Mouse (Mus musculus): Measurements from ENCODE around the gene Fmc1.
"Not testable (repeated sequence)": the region's sequence is repeated elsewhere in the genome, so short reads cannot be mapped to it uniquely, and the experiment has no call there.

Gene Fmc1

DNA sequence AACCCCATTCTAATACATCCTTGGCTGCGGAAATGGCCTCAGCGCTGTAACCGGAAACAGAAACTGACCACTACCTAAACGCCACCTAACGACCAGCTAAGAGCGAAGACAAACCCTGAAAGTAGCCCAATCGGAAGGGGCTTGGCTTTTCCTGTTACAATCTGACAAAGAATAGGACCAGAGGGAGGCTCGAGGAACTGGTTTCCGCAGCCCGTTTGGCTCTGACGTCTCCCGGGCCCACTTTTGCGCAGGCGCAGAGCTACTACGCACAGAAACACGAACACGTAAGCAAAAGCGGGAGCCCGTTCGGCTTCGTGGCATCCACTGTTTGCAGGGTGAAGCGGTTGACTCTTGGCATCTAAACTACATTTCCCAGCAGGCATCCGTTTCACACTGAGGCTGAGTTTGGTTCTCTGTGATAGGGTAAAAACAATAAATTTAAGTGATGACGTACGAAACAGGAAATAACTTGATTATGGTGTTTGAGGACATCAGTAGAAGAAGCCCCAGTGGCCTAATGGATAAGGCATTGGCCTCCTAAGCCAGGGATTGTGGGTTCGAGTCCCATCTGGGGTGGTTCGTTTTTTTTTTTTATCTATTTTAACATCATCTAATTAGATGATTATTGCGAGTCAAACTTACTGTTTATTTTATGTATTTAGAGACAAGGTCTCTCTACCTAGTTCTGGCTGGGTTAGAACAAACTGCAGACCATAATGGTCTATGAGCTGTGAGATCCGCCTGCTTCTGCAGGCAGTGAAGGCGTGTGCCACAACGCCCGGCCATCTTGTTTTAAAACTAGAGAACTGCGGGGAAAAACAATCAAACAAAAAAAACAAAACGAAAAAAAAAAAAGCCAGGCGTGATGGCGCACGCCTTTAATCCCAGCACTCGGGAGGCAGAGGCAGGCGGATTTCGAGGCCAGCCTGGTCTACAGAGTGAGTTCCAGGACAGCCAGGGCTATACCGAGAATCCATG, at the start of gene Fmc1:
Gene Fmc1, plus strand, starts transcription at position 75 of the 978 bp plus-strand sequence.
- peak; percentile 96 for DNase-seq (ENCODE audit: low read depth, low spot score)

DNA sequence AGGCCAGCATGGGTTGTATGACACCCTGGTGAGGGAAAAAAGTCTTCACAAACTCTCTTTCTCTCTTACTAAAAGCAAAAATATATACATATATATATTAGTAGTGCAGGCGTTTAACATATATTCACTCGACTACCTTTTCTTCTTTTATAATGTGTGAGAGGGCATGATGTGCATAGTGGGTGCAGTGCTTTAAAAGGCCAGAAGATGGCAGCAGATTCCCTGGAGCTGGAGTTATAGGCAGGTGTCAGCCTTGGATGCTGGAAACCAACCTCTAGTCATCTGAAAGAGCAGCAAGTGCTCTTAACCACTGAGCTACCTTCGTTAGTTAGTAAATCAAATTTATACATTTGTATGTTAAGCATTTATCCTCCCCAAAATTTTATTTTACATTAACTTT, 40.8 kb upstream of the Fmc1 start:
- DNase-seq (ENCODE audit: low read depth, low spot score), result peak; percentile 22

DNA sequence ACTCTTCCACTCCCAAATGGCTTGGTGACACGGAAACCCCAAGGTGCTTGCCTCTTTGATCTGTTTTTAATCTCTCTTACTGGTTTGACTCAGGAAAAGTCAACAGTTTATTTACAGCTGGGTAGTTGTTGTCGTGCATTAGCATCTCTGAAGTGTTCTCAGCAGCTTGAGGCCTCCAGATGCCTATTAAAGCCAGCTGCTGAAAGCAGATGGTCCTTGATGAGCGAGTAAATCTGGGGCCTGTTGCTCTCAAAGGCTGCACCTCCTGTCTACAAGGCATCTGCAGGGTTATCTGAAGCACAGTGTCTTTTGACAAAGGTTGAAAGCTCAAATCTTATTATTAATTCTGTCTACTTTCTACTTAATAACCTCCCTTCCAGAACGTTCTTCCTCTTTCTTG, 37.7 kb upstream of the Fmc1 start:
- no peak for DNase-seq (ENCODE audit: low read depth, low spot score)

DNA sequence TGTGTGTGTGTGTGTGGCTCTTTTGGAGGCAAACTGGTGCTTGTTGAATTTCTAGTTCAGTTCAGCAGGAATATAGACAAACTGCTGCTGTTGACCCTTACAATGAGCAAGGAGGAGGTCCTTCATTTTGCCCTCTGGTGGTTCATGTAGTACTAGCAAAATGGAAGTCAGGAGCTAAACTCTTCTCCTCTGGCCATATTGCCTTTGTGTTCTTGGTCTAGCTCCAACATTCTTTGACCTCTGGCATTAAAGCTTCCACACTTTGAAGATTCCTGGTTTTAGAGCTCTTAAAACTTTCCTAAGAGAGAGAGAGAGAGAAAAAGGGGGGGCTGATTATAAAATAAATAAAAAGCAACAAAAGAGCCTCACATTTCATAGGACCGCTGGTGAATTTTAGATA, 21.2 kb upstream of the Fmc1 start:
- no peak for DNase-seq (ENCODE audit: low read depth, low spot score)

DNA sequence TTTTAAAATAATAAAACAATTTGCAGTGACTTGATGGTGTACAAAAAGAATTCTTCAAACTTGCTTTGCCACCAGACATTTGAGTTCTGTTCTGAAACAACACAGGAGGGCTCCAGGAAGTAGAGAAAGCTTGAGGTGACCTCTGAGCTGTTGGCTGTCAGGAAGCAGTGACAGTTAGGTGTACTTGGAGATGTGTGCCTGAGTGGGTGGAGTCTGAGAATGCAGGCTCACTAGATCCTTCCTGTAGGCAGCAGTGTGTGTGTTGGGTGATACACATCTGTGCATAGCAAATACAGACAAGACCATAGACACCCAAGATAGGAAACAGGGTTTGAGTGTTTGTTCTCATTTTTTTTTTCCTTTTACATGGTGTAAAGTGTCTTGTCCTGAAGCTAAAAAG, 20.5 kb upstream of the Fmc1 start:
- DNase-seq (ENCODE audit: low read depth, low spot score), result no peak

DNA sequence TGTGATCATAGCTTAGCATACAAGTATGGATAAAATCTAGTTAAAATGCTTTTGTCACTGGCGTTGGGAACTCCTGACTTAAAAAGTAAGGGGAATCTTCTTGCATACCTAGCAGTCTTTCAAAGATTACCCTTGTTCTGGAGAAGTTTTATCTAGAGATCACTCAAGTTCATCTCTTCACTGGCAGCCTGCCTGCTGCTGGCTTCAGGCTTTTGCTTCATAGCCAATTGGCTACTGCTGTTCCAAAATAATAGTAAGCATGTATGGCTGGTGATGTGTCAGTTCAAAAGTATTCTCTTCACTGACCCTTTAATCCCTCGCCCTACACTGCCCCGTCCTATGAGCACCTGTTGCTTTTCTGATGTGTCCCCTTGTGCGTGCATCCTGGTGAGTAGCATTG, 18.1 kb upstream of the Fmc1 start:
- no peak for DNase-seq (ENCODE audit: low read depth, low spot score)

DNA sequence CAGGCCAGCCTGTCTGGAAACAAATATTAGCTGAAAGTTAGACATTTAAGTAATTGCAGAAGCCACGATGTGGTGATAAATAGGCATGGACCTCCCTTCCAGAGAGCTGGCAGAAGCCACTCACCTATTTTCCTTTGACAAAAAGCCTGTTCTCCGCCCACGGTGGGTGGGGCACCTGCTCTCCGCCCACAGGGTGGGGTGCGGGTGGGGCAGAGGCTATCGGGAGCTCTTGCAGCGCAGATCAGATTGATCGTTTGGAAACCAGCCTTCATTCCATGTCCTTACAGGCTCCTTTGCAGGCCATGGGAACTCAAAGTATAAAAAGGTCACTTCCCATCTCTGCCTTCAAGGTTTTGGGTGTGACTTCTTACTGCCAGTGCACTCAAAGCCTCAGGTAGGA, 9.5 kb upstream of the Fmc1 start:
- no peak for DNase-seq (ENCODE audit: low read depth, low spot score)

DNA sequence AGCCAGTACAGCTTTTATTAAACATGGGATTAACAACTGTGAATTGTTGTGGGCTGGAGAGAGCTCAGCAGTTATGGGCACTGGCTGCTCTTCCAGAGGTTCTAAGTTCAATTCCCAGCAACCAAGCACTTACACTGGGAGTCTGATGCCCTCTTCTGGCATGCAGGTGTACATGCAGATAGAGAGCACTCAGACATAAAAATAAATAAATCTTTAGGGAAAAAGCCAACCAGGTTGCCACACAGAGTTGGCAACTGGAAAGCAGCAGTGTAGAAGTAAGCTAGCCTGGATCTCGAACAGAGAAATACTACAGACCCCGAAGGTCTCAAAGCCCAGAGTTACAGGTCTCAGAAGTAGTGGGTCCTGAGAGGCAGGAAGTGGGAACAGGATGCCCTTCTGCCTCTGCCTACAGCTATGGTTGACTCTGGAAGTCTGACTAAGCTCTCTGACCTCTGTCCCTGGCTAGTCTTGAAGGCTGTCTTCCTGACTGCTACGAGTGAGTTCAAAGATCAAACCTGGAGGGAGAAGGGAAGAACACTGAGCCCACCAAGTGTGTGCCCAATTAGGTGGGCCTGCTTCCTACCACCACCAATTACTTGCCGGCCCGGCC, 2.0 kb upstream of the Fmc1 start:
- no peak for DNase-seq (ENCODE audit: low read depth, low spot score)

DNA sequence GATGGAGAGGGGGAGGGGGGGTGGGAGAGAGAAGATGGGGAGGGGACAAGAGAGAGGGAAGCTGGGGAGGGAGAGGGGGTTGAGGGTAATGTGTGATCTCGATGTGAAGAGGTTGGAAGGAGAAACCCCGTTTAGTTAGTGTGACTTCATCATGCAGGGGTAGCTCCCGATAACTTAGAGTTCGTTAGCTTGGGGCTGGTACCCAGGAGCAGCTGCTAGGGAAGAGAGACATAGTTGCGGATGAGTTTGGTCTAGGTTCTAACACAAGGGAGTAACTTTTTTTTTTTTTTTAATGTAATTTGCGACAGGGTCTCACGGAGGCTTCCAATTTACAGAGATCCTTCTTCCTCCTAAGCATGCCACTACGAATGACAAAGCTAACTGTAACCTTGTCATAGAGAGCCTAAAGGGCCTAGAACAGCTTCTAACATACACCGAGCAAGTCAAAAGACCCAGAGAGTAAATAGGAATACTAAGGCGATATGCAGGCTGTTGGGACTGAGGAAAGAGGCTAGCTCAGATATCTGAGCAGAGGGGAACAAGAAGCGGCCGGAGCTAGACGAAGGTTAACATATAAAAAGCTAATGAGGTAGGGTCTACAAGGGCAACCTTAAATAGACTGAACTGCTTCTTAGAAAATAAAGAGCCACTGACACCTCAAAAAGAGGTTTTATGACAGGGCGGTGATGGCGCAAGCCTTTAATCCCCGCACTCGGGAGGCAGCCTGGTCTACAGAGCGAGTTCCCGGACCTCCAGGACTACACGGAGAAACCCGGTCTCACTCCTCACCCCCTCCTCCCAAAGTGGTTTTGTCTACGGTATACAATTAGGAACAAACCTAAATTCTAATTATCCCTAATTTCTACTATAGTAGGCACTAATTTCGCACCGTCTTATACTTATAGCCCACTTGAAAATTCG, 542 bp upstream of the Fmc1 start:
- DNase-seq (ENCODE audit: low read depth, low spot score), result peak; percentile 29

DNA sequence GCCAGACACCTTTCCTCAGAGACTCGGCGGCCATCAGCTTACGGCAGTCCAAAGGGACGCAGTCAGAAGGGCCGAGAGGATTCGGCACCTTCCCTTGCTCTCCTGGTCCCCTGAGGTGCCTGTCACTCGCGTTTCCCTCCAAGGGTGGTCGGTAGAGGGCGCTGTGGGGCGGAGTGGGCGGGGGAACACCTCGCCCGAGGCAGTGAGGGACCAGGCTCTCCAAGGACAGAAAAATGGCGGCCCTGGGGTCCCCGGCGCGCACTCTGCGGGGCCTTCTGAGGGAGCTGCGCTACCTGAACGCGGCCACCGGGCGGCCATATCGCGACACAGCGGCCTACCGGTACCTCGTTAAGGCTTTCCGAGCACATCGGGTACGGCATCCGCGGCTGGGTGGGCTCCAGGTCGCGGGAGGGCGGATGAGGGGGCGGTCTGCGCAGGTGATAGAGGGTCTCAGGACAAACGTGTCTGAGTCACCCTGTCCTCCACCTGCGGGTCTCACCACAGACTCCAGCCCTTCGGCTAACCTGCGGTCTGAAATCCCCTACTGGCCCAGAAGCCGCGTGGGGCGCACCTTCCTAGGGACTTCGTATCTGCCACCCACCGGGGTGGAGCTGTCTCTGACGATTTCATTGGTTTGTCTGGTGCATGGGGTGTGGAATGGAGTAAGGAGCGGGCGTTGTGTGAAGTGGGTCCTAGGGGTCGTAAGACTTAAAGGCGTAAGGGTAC, 1.5 kb downstream of the Fmc1 start:
- DNase-seq (ENCODE audit: low read depth, low spot score), result peak; percentile 97

DNA sequence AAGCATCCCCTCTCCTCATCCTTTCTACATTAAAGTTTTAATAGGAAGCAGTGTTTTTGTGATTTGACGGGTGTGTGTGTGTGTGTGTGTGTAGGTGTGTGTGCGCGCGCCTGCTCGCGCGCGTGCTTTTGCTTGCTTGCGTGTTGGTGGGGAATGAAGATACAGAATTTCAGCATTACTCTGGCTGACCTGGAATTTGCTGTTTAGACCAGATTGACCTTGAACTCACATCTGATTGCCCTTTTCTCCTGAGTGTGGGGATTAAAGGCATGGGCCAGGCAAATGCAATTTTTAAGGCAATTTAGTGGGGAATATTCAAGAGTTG, 2.0 kb downstream of the Fmc1 start:
- no peak for DNase-seq (ENCODE audit: low read depth, low spot score)

DNA sequence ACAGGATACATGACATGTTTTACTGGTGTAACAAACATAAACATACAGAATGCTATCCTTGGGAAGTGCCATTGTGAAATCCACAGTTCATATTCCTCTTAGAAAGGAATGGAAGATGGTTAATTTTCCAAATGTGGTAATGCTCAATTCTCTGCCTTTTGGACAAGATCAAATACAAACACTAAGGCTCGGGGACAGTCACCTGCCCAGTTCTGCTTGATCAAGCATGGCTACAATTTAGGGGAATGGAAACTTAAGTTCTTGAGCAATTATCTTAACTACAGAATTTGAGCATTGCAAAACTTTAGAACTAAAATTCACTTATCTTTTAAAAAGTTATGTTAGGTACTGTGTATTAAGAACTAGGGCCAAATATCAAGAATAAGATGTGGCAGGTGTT, 2.5 kb downstream of the Fmc1 start:
- no peak for DNase-seq (ENCODE audit: low read depth, low spot score)

DNA sequence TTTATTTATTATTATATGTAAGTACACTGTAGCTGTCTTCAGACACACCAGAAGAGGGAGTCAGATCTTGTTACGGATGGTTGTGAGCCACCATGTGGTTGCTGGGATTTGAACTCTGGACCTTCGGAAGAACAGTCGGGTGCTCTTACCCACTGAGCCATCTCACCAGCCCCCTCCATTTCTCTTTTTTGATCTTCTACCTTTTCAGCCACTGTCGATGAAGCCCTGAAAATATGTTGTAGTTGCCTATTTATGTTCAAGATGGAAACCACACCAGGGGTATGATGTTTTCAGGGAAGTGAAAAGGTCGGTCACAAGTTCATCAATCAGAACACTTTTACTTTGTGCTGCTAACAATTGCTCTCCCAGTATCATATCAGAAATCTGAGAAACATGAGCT, 10.8 kb downstream of the Fmc1 start:
- not testable (repeated sequence) for DNase-seq (ENCODE audit: low read depth, low spot score)

DNA sequence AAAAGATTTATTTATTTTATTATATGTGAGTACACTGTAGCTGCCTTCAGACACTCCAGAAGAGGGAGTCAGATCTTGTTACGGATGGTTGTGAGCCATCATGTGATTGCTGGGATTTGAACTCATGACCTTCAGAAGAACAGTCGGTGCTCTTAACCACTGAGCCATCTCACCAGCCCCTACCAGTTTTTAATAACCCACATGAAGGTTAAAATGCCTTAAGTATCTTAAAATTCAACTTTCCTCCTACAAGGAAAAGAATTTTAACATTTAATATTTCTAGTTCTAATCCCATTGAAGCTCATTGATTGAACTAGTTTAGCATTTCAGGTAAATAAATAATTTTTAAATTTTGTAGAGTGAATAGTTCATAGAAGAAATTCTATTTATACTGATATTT, 13.7 kb downstream of the Fmc1 start:
- DNase-seq (ENCODE audit: low read depth, low spot score), result not testable (repeated sequence)

DNA sequence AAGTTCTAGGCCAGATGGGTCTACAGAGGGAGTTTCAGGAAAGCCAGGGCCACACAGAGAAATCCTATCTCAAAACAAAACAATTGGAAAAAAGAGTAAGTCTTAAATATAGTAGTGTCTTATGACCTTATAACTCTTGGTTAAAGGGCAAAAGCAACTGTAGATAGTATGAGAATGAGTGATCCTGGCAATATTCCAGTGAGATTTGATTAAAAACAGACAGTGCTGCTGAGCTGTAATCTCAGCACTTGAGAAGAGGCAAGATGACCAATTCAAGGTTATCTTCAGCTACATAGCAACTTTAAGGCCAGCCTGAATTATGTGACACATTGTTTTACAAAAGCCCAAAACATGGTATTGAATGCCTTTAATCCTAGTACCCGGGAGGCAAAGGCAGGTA, 14.4 kb downstream of the Fmc1 start:
- no peak for DNase-seq (ENCODE audit: low read depth, low spot score)

DNA sequence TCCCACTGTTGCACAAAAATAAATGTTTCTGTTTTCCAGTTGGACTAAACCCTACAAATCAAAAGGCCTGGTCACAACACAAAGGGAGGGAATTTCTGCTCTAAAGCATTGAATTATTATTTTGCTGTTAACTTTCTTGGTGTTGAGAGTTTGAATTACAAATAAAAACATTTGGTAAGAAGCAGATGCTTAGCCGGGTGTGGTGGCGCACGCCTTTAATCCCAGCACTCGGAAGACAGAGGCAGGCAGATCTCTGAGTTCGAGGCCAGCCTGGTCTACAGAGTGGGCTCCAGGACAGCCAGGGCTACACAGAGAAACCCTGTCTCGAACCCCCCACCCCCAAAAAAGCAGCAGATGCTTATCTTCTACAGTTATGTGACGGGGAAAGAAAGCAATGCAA, 15.3 kb downstream of the Fmc1 start:
- DNase-seq (ENCODE audit: low read depth, low spot score), result not testable (repeated sequence)

DNA sequence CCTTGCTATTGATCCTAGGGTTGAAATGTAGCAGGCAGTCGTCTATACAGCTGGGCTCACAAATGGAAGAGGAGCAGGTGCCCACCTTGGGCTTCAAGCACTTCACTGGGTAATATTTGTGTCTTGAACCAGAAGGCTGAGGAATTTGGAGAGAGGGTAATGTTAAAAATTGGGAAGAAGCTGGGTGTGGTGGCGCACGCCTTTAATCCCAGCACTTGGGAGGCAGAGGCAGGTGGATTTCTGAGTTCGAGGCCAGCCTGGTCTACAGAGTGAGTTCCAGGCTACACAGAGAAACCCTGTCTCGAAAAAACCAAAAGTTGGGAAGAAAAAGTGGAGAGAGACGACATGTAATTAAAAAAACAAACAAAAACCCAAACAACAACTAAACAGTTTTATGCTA, 16.5 kb downstream of the Fmc1 start:
- not testable (repeated sequence) for DNase-seq (ENCODE audit: low read depth, low spot score)

DNA sequence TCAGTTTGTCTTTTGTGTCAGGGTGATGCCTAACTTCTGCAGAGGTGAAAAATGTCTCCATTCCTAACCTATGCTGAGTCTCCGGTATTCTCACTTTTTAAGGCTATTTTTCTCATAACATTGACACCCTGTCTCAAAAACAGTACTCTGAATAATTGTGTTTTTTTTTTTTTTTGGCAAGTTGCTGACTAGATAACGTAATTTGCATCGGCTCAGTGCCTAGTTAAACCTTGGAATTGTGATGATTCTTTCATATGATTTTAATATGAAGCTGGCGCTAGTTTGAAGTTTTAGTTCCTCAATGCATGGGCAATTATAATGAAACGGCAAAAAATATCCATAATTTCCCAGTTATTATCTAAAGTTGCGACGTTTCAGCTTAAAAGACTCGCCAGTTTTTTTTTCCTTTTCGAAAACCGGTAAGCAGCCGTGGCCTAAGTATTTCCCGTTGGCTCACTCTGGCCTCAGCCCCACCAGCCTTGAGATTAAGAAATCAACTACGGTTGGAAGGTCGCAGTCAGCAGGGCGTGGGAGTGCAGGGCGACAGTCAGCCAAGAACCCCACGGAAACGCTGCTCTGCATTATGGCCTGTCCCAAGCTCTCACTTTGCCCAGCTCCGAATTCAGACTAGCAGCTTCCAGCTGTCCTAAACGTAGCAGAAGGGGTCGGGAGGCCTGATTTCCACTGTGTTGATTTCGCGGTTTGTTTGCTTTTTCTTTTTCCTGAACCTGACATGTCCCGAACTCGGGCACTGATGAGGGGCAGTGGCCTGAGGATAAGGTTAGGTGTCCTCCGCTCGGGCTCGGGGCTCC, 17.2 kb downstream of the Fmc1 start:
- peak; percentile 8 for DNase-seq (ENCODE audit: low read depth, low spot score)

DNA sequence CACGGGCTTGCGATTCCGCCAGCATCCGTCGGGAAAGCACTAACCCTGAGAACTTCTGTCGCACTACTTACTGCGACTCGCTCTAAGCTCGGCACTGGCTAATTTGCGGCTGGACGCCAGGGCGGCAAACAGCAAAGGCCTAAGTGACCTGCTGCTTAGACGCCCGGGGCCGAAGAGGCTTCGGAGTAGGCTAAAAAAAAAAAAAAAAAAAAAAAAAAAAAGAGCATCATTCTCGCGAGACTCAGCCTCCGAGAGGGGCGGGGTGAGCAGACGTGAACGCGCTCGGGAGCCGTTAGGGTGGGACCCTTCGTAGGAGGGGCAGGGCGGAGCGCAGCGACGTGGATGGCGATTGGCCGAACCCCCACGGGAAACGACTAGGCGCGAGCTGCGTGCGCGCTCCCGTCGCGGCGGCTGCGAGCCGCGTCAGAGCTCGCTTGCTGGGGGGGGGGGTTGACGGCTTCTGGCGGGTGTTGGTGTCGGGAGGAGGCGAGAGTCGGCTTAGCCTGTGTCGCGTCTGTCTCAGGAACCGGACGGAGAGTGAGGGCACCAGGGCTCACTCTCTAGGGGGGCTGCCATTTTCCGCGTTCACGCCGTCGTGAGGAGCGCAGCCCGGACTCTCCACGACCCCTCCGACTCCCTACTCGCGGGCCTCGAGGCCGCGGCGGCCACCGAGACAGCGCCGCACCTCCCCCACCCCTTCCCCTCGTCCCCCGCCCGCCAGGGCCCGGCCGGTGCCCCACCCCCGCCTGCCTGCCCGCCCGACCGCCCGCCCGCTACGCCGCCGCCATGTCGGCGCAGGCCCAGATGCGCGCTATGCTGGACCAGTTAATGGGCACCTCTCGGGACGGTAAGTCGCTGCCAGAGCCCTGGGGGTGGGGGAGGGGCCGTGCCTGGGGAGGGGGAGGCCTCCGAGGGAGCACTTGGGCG, 18.0 kb downstream of the Fmc1 start, which contains the start of gene Luc7l2:
Gene Luc7l2, plus strand, starts transcription at position 273 of the 927 bp plus-strand sequence.
- DNase-seq (ENCODE audit: low read depth, low spot score), result peak; percentile 95
